Mouse (Mus musculus) cerebral cortex, adult 2 months (tissue): ENCODE measurements around the gene Sf3b1.

Source experiments
- WGBS: fragments of 180-500 bp; shearing (Covaris S2); methylation state at CpG from one replicate; pipeline ENCODE4 v1.1.7; 2018; 5-methylcytosine and 5-hydroxymethylcytosine counted together

The Sf3b1 gene

GRCm38 (mm10) chr1:55027253-55027801, at the start of gene Sf3b1:
TSS of gene Sf3b1 (minus strand) at chr1:55027481.
- under 1% methylated on average over 46 of the region's 46 CpGs for WGBS

GRCm38 (mm10) chr1:55075652-55076394, 48.5 kb upstream of the Sf3b1 start:
- WGBS, result 78% methylated on average over 5 of the region's 5 CpGs

GRCm38 (mm10) chr1:55074757-55075156, 47.5 kb upstream of the Sf3b1 start:
- WGBS, result 68% methylated on average over 2 of the region's 2 CpGs

- 95% methylated on average over 4 of the region's 4 CpGs for WGBS
Observed at GRCm38 (mm10) chr1:55061772-55062171, 34.5 kb upstream of the Sf3b1 start.

- WGBS, result 89% methylated on average over 5 of the region's 5 CpGs
Observed at GRCm38 (mm10) chr1:55061099-55061498, 33.8 kb upstream of the Sf3b1 start.

GRCm38 (mm10) chr1:55058383-55058782, 31.1 kb upstream of the Sf3b1 start:
- 78% methylated on average over 2 of the region's 3 CpGs for WGBS

- WGBS, result 79% methylated on average over 5 of the region's 5 CpGs
Observed at GRCm38 (mm10) chr1:55055322-55056115, 28.2 kb upstream of the Sf3b1 start.

GRCm38 (mm10) chr1:55053596-55053995, 26.3 kb upstream of the Sf3b1 start:
- WGBS, result 61% methylated on average over 4 of the region's 4 CpGs

GRCm38 (mm10) chr1:55053005-55053404, 25.7 kb upstream of the Sf3b1 start:
- under 1% methylated on average over 42 of the region's 42 CpGs for WGBS

- under 1% methylated on average over 45 of the region's 46 CpGs for WGBS
Observed at GRCm38 (mm10) chr1:55052355-55052953, 25.2 kb upstream of the Sf3b1 start, which contains the start of gene Coq10b. TSS of gene Coq10b (plus strand) at chr1:55052770.

GRCm38 (mm10) chr1:55051671-55052070, 24.4 kb upstream of the Sf3b1 start:
- WGBS, result 56% methylated on average over 3 of the region's 3 CpGs

GRCm38 (mm10) chr1:55048841-55049587, 21.7 kb upstream of the Sf3b1 start:
- WGBS, result 67% methylated on average over 4 of the region's 4 CpGs

GRCm38 (mm10) chr1:55043164-55043563, 15.9 kb upstream of the Sf3b1 start:
- 87% methylated on average over 3 of the region's 3 CpGs for WGBS

GRCm38 (mm10) chr1:55042246-55042645, 15.0 kb upstream of the Sf3b1 start:
- 71% methylated on average over 1 of the region's 1 CpGs for WGBS

GRCm38 (mm10) chr1:55041691-55042090, 14.4 kb upstream of the Sf3b1 start:
- 90% methylated on average over 4 of the region's 4 CpGs for WGBS

GRCm38 (mm10) chr1:55039944-55040343, 12.7 kb upstream of the Sf3b1 start:
- 89% methylated on average over 1 of the region's 1 CpGs for WGBS

- 78% methylated on average over 4 of the region's 4 CpGs for WGBS
Observed at GRCm38 (mm10) chr1:55029446-55029845, 2.2 kb upstream of the Sf3b1 start.

- WGBS, result 80% methylated on average over 11 of the region's 11 CpGs
Observed at GRCm38 (mm10) chr1:55028512-55029249, 1.4 kb upstream of the Sf3b1 start.

GRCm38 (mm10) chr1:55027966-55028365, 685 bp upstream of the Sf3b1 start:
- WGBS, result 88% methylated on average over 1 of the region's 1 CpGs

- WGBS, result under 1% methylated on average over 55 of the region's 55 CpGs
Observed at GRCm38 (mm10) chr1:55026444-55027252, 633 bp downstream of the Sf3b1 start.
